Mouse (Mus musculus) heart, postnatal 25 days (tissue): ENCODE measurements around the gene Col25a1. TPM values are rescaled to one million over a fixed set of nuclear protein-coding genes. Genes with fewer than 3 reads are reported as not detected.

Source experiments
- DNase-seq: peaks from one replicate; pipeline ENCODE4 v3.0.0; 2022; ENCODE audit warnings: low spot score
- intact Hi-C: fragments of 180-260 bp; cut with DNase I; formaldehyde crosslinking; loops from one replicate; pipeline ENCODE4 v1.15.1; 2025
- total RNA-seq, 2 experiments: library from RNA; stranded (reverse); gene quantifications; 2 replicates each; pipeline ENCODE4 v1.2.3; 2021

The Col25a1 gene
- total RNA-seq, result under 1 TPM; 0.36 to 0.42 TPM

- intact Hi-C loops, result no loop called here
- DNase-seq, result no peak
Observed at GRCm38 (mm10) chr3:130131201-130131600, at the start of gene Col25a1. Col25a1 (plus strand) TSS chr3:130131501.

- intact Hi-C loops, result no loop called here
- DNase-seq, result no peak
Observed at GRCm38 (mm10) chr3:130083312-130083711, 48.0 kb upstream of the Col25a1 start.

- intact Hi-C loops, result no loop called here
- DNase-seq, result peak; percentile 25
Observed at GRCm38 (mm10) chr3:130086372-130087080, 44.8 kb upstream of the Col25a1 start.

GRCm38 (mm10) chr3:130087466-130087865 lies 43.8 kb upstream of the Col25a1 start:
- DNase-seq, result no peak
- intact Hi-C loops, result no loop called here

GRCm38 (mm10) chr3:130088654-130089053 lies 42.6 kb upstream of the Col25a1 start:
- intact Hi-C loops, result no loop called here
- no peak for DNase-seq

DNA sequence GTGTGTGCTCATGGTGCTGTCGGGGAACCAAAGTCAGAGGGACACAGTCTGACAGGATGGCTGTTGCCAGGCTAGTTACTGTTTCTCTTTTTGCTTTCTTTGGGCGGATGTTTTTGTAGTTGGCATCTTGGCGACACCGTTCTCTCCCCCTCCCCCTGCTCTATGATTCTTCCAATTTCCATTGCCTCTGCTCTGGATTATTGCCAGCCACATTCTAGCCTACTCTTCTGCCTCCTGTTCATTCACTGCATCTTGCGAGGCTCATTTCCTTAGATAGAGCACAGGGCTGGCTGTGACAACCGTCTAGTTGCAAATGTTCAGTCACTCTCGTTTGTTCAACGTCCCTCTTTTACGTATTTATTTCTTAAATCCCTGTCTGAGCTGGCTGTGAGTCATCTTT lies 40.8 kb upstream of the Col25a1 start:
- intact Hi-C loops, result no loop called here
- no peak for DNase-seq

DNA sequence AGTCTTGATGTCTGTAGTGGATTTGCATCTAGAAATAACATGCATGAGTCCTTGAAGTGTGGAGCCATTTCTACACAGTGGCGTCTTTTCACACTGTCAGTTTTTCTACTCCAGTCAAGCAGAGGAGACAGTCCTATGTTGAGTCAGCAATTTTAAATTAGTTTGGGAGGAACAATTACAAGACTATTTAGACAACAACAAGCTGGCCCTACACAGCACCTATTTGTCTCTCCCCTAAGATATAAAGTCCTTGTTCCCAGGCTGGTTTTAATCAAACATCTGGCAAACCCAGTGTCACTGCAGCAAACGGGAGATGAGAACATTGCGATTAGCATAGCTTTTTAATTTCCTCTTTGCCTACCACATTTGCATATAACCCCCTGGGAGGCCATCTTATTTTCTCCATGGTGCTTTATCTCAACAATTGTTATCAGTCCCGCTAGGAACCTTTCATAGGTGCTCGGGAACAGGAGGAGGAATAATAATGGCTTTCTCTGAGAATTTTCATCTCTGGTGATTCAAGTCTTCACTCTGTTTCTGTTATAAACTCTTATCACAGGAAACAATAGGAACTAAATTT lies 37.1 kb upstream of the Col25a1 start:
- intact Hi-C loops, result loop anchor here (2.0 kb wide), 1 partner anchor 601 kb away; no protein-coding TSS in a partner anchor

GRCm38 (mm10) chr3:130095160-130095781 lies 36.0 kb upstream of the Col25a1 start:
- intact Hi-C loops, result loop anchor here (1.0 to 2.0 kb wide), 2 partner anchors 479 to 600 kb away; no protein-coding TSS in a partner anchor
- no peak for DNase-seq

More for the DNA sequence above, 37.1 kb upstream of the Col25a1 start:
- DNase-seq, result no peak

DNA sequence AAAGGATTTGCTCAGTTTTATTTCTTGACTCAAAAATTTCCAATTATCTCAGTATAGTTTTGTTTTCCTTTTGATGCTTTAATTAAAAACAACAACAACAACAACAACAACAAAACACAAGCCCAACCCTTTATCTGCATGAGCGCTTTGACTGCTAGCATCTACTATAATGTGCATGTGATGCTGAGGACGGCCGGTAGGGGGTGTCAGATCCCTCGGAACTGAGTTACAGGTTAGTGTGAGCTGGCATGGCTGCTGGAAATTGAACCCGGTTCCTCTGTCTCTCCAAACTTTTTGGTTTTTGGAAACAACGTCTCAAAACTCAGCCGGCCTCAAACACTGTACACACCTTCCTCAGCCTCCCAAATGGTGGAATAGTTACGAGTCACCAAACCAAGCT lies 27.8 kb upstream of the Col25a1 start:
- intact Hi-C loops, result no loop called here
- DNase-seq, result no peak

GRCm38 (mm10) chr3:130104471-130104870 lies 26.8 kb upstream of the Col25a1 start:
- intact Hi-C loops, result no loop called here
- DNase-seq, result no peak

DNA sequence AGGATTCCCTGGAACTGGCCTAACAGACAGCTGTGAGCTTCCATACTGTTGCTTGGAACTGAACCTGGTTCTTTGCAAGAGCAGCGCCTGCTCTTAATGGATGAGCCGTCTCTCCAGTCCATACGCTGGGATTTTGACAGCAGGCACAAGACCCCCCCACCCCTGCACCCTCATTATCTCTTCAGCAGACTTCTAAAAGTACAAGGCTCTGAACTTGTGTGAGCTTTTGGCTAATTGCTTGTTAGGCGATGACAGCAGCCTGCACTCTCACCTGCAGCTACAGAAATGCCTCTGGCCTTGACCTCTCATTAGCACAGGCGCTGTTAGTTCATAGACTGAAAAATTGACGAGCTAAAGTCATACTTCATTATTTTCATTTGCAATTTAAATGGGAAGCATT lies 14.4 kb upstream of the Col25a1 start:
- intact Hi-C loops, result no loop called here
- no peak for DNase-seq

GRCm38 (mm10) chr3:130127840-130128239 lies 3.5 kb upstream of the Col25a1 start:
- DNase-seq, result no peak
- intact Hi-C loops, result no loop called here

GRCm38 (mm10) chr3:130128564-130128963 lies 2.7 kb upstream of the Col25a1 start:
- intact Hi-C loops, result no loop called here
- DNase-seq, result no peak

DNA sequence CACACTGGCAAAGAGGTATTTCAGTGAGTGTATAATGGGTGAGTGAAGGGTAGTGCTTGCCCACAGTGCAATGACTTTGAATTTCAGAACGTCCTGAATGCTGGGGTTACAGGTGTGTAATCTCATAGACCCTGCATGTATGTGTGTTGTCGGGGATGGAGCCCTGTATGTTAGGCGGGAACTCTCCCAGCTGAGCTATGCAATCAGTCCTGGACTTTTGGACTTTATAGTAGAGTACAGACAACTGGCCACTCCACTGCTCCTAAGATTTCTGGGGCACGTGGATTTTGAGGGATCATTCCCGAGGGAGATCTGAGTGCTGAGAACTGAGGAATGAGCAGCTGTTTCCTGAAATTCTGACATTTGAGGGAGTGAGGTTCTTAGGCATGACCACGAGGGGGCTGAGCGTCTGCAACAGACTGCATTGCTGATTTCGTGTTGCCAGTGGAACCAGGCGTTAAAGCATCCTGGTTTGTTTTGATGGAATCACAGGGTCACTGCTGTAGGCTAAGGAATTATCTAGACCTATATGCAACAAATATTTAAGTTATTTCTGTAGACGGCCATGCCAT lies 1.6 kb upstream of the Col25a1 start:
- intact Hi-C loops, result no loop called here
- DNase-seq, result no peak

GRCm38 (mm10) chr3:130137204-130137603 lies 5.9 kb downstream of the Col25a1 start:
- DNase-seq, result no peak
- intact Hi-C loops, result no loop called here

- no peak for DNase-seq
- intact Hi-C loops, result no loop called here
Observed at GRCm38 (mm10) chr3:130137640-130138039, 6.3 kb downstream of the Col25a1 start.

DNA sequence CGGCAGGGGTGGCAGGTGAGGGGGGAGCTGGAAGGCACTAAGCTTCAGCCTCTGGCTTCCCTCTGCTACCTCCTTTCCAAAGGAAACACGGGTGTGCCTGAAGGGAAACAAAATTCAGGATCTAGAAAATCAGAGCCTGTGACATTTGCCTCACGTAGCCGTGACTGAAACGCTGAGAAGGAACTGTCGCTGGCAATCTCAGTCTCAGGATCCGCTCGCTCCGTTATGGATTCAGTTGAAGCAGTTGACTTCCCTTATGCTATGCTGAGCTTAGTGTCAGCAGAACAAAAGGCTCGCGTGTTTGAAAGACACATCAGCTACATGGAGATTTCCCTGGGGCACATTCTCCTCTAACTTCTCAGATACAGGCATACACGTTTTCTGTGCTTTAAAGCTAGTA lies 14.6 kb downstream of the Col25a1 start:
- DNase-seq, result no peak
- intact Hi-C loops, result no loop called here

DNA sequence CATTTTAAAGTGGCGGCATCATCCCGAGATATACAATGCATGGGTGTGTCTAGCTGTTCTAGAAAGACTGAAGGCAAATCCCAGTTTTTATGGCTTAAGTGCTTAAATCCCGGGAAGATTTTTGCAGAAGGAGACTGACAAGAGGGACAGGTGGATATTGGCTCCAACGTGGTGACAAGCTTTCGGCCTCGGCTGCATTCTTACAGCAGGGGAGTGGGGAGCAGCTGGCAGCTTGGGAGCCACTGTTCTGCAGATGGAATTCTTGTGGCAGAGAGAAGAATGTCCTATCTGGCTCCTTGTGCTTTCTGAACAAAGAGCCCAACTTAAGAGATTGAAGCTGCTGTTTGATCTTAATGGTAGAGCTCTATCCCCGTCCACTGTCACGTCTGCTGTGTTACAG lies 16.5 kb downstream of the Col25a1 start:
- no peak for DNase-seq
- intact Hi-C loops, result no loop called here

- DNase-seq, result no peak
- intact Hi-C loops, result no loop called here
Observed at GRCm38 (mm10) chr3:130149180-130149579, 17.9 kb downstream of the Col25a1 start.

- intact Hi-C loops, result no loop called here
- no peak for DNase-seq
Observed at GRCm38 (mm10) chr3:130153117-130153516, 21.8 kb downstream of the Col25a1 start.

DNA sequence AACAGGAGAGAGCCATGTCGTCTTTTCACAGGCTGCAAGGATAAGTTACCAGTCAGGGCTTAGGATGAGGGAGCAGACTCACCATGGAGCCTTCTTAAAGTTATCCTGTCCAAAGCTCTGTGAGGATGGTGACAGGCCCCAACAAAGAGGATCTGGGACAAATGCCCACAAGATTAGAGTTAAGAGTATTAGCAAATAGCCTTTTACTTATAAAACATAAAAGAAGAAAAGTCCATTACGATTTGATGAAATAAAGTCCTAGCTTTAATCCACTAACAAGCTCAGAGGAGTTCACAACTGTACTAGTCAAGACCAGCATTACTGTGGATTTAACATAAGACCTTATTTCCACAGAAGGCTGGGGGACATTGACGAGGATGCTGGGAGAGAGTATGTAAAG lies 26.2 kb downstream of the Col25a1 start:
- intact Hi-C loops, result no loop called here
- no peak for DNase-seq
